Mouse (Mus musculus): ENCODE results near the gene Ddc. TPM values are rescaled to one million over a fixed set of nuclear protein-coding genes. Genes with fewer than 3 reads are reported as not detected.

Gene Ddc
- total and polyA plus RNA-seq, 3 experiments, result 0.17 to 0.33 TPM; not detected in 1

GRCm38 (mm10) chr11:11881026-11881782 lies 16.7 kb downstream of the Ddc start:
- dilution Hi-C loops (cut with MboI; ENCODE audit: extremely low pct_ligation_motif_present, extremely low pct_unique_long_range_greater_than_20kb, low sequenced_read_pairs), result no loop called here
- H3K36me3 ChIP-seq (replicated peaks in 1 of 2; ENCODE audit: control insufficient read depth in 1 of 2, insufficient read depth in 1 of 2, low read length in 1 of 2), result no peaks in the 10 kb centered on the region
- H3K79me2 ChIP-seq (replicated peaks; ENCODE audit: control insufficient read depth, extremely low read depth, insufficient read depth, poor library complexity, severe bottlenecking), result no peaks in the 10 kb centered on the region
- peaks cover 3 to 41% of the 10 kb centered on the region in 2 experiments; a peak in 2 of 4 replicates for H3K4me1 ChIP-seq (ENCODE audit: control insufficient read depth in 1 of 2, insufficient read depth in 2 of 2)
- H3K9me3 ChIP-seq (replicated peaks; ENCODE audit: low read length), result no peaks in the 10 kb centered on the region
- no peak overlapping the region for H3K4me2 ChIP-seq (ENCODE audit: insufficient read depth, low read depth, poor library complexity, severe bottlenecking)
- H3K4me3 ChIP-seq (replicated peaks in 1 of 3; ENCODE audit: low read depth in 2 of 3, low read length in 2 of 3, poor library complexity in 1 of 3), result no peak overlapping the region
- no peak for DNase-seq (ENCODE audit: extremely low read depth)
- H3K9ac ChIP-seq (ENCODE audit: insufficient read depth, low read depth), result no peak overlapping the region
- no peaks in the 10 kb centered on the region for H3K27me3 ChIP-seq (replicated peaks)
- no peak overlapping the region for H3K27ac ChIP-seq (ENCODE audit: insufficient read depth, low read depth)
- no peak for TF ChIP-seq MYC (IDR thresholded peaks at IDR 0.05; ENCODE audit: low read depth, low read length)
- TF ChIP-seq MAZ (IDR thresholded peaks at IDR 0.05; ENCODE audit: low read depth, low read length), result no peak
- no peak for TF ChIP-seq ZKSCAN1 (IDR thresholded peaks at IDR 0.05; ENCODE audit: borderline replicate concordance, low read depth, low read length)
- TF ChIP-seq RCOR1 (conservative IDR thresholded peaks at IDR 0.05; ENCODE audit: low read depth, low read length), result no peak
- no peak for TF ChIP-seq UBTF (IDR thresholded peaks at IDR 0.05; ENCODE audit: low read depth, low read length)
- TF ChIP-seq NELFE (IDR thresholded peaks at IDR 0.05; ENCODE audit: low read depth, low read length), result no peak
- no peak for TF ChIP-seq ZC3H11A (IDR thresholded peaks at IDR 0.05; ENCODE audit: low read depth, low read length)
- no peak for TF ChIP-seq EP300 (IDR thresholded peaks at IDR 0.05; ENCODE audit: low read length)
- TF ChIP-seq CHD2 (IDR thresholded peaks at IDR 0.05; ENCODE audit: low read length), result no peak
- TF ChIP-seq RAD21 (IDR thresholded peaks at IDR 0.05; ENCODE audit: low read depth, low read length), result no peak
- TF ChIP-seq ZMIZ1 (IDR thresholded peaks at IDR 0.05; ENCODE audit: low read depth, low read length), result no peak
- in situ Hi-C loops (cut with MboI; ENCODE audit: low pct_ligation_motif_present, low pct_unique_long_range_greater_than_20kb, low sequenced_read_pairs), result loop anchor here (5.0 kb wide), 1 partner anchor 39 kb away; no protein-coding TSS in a partner anchor

- Histone ChIP-seq H3K36me3 (replicated peaks in 1 of 2; ENCODE audit: control insufficient read depth in 1 of 2, insufficient read depth in 1 of 2, low read length in 1 of 2) (no peaks in the 10 kb centered on the region), H3K79me2 (replicated peaks; ENCODE audit: control insufficient read depth, extremely low read depth, insufficient read depth, poor library complexity, severe bottlenecking) (no peaks in the 10 kb centered on the region), H3K9ac (ENCODE audit: insufficient read depth, low read depth) (no peak overlapping the region), H3K4me3 (replicated peaks in 1 of 3; ENCODE audit: low read depth in 2 of 3, low read length in 2 of 3, poor library complexity in 1 of 3) (no peak overlapping the region), H3K4me2 (ENCODE audit: insufficient read depth, low read depth, poor library complexity, severe bottlenecking) (no peak overlapping the region), H3K27ac (ENCODE audit: insufficient read depth, low read depth) (no peak overlapping the region), H3K9me3 (replicated peaks; ENCODE audit: low read length) (no peaks in the 10 kb centered on the region), H3K4me1 (ENCODE audit: control insufficient read depth in 1 of 2, insufficient read depth in 2 of 2) (peaks cover 2 to 34% of the 10 kb centered on the region in 2 experiments; a peak in 2 of 4 replicates), H3K27me3 (replicated peaks) (no peaks in the 10 kb centered on the region)
- in situ Hi-C loops (cut with MboI; ENCODE audit: low pct_ligation_motif_present, low pct_unique_long_range_greater_than_20kb, low sequenced_read_pairs), result loop anchor here (5.0 kb wide), 1 partner anchor 38 kb away; no protein-coding TSS in a partner anchor
- no peak for TF ChIP-seq ELF1 (IDR thresholded peaks at IDR 0.05; ENCODE audit: low read depth, low read length)
- no peak for TF ChIP-seq ZKSCAN1 (IDR thresholded peaks at IDR 0.05; ENCODE audit: borderline replicate concordance, low read depth, low read length)
- TF ChIP-seq RCOR1 (conservative IDR thresholded peaks at IDR 0.05; ENCODE audit: low read depth, low read length), result no peak
- TF ChIP-seq CTCF (conservative IDR thresholded peaks at IDR 0.05 in 1 of 2, IDR thresholded peaks at IDR 0.05 in 1 of 2; ENCODE audit: low read depth in 2 of 2, low read length in 2 of 2), result no peak
- no peak for TF ChIP-seq MAX (IDR thresholded peaks at IDR 0.05; ENCODE audit: low read length)
- no peak for TF ChIP-seq HCFC1 (IDR thresholded peaks at IDR 0.05; ENCODE audit: low read depth, low read length)
- TF ChIP-seq MYC (IDR thresholded peaks at IDR 0.05; ENCODE audit: low read depth, low read length), result no peak
- TF ChIP-seq ZMIZ1 (IDR thresholded peaks at IDR 0.05; ENCODE audit: low read depth, low read length), result no peak
- no peak for TF ChIP-seq USF2 (conservative IDR thresholded peaks at IDR 0.05; ENCODE audit: low read depth, low read length)
- TF ChIP-seq CHD2 (IDR thresholded peaks at IDR 0.05; ENCODE audit: low read length), result no peak
- no peak for TF ChIP-seq IRF4 (IDR thresholded peaks at IDR 0.05; ENCODE audit: low read depth, low read length)
- no peak for TF ChIP-seq NRF1 (IDR thresholded peaks at IDR 0.05; ENCODE audit: low read depth, low read length)
- TF ChIP-seq MEF2A (IDR thresholded peaks at IDR 0.05; ENCODE audit: borderline replicate concordance, low read depth, low read length), result no peak
- no peak for TF ChIP-seq MXI1 (IDR thresholded peaks at IDR 0.05; ENCODE audit: low read depth, low read length)
- dilution Hi-C loops (cut with MboI; ENCODE audit: extremely low pct_ligation_motif_present, extremely low pct_unique_long_range_greater_than_20kb, low sequenced_read_pairs), result no loop called here
- DNase-seq (ENCODE audit: extremely low read depth), result no peak
These were observed 17.6 kb downstream of the Ddc start for GRCm38 (mm10) chr11:11880351-11880750.

Data from CH12.LX (cell line).